Mouse (Mus musculus) embryonic facial prominence, embryonic 10.5 days (tissue): ENCODE measurements at regions not wholly inside any gene's neighbourhood (a gene's known extent, or its start where the extent isn't known, plus 50 kb on each side); places are given as distances from the start of the nearest gene placed in this dataset.

Source experiments
- DNase-seq: peaks from one replicate; pipeline ENCODE4 v3.0.0-alpha.2; 2017; ENCODE audit warnings: low spot score
- H3K27ac ChIP-seq: fragments of 300-500 bp; sonication (generic); replicated peaks from 2 replicates; pipeline ENCODE4 v1.5.1; 2016; ENCODE audit warnings: mild to moderate bottlenecking
- H3K27me3 ChIP-seq: fragments of 300-500 bp; sonication (generic); replicated peaks from 2 replicates; pipeline ENCODE4 v1.6.1; 2016; ENCODE audit warnings: low read depth, mild to moderate bottlenecking; ENCODE audit not compliant: poor library complexity, severe bottlenecking
- H3K36me3 ChIP-seq: fragments of 300-500 bp; sonication (generic); replicated peaks from 2 replicates; pipeline ENCODE4 v1.6.1; 2016; ENCODE audit warnings: mild to moderate bottlenecking, moderate library complexity
- H3K4me1 ChIP-seq: fragments of 300-500 bp; sonication (generic); 2 replicates; pipeline ENCODE4 v1.6.1; 2016
- H3K4me3 ChIP-seq: fragments of 300-500 bp; sonication (generic); 2 replicates; pipeline ENCODE4 v1.5.1; 2016; ENCODE audit warnings: mild to moderate bottlenecking, moderate library complexity
- H3K9me3 ChIP-seq: fragments of 300-500 bp; sonication (generic); 2 replicates; pipeline ENCODE4 v1.6.1; 2016; ENCODE audit warnings: mild to moderate bottlenecking
- WGBS: fragments of 180-500 bp; shearing (Covaris S2); methylation state at CpG from one replicate; pipeline ENCODE4 v1.1.7; 2016; 5-methylcytosine and 5-hydroxymethylcytosine counted together

GRCm38 (mm10) chr4:142500541-142500940 lies 261.3 kb upstream of the Kazn start:
- Histone ChIP-seq H3K4me1 (peaks cover 18% of the 10 kb centered on the region), H3K9me3 (no peaks in the 10 kb centered on the region), H3K27me3 (peaks cover 38% of the 10 kb centered on the region), H3K36me3 (no peaks in the 10 kb centered on the region), H3K27ac (no peak overlapping the region), H3K4me3 (no peak overlapping the region)
- no peak for DNase-seq
- 88% methylated on average over 7 of the region's 7 CpGs for WGBS

GRCm38 (mm10) chr4:142496605-142497004 lies 257.4 kb upstream of the Kazn start:
- Histone ChIP-seq H3K9me3 (no peaks in the 10 kb centered on the region), H3K4me1 (peaks cover 18% of the 10 kb centered on the region), H3K36me3 (no peaks in the 10 kb centered on the region), H3K27me3 (peaks cover 36% of the 10 kb centered on the region), H3K27ac (no peak overlapping the region), H3K4me3 (no peak overlapping the region)
- 54% methylated on average over 12 of the region's 12 CpGs for WGBS
- no peak for DNase-seq

DNA sequence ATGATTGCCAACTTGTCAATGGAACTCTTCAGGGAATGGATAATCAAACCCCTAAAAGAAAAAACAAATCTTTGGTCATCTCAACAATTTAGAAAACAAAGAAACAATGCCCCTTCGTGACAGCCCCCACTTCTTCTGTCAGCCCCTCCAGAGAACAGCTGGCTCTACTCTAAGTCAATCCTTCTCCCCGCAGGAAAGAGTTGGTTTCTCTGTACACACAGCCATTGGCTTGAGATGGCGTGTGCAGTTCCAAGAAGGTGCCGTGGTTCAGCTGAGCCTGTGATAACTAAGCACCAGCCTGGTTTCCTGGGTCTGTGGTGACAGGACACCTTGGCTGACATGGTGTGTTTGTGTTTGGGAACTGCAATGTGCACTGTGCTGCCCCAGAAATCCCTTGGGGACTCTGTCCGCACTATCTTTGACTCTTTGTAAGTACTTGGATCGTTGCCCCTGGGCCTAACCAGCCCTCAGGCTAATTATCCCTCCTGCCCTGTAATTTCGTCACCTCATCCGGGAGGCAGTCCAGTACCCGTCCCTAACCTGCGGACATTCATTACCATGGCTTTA lies 253.8 kb upstream of the Kazn start:
- WGBS = 69% methylated on average over 10 of the region's 10 CpGs
- Histone ChIP-seq H3K4me3 (no peak overlapping the region), H3K36me3 (no peaks in the 10 kb centered on the region), H3K9me3 (no peaks in the 10 kb centered on the region), H3K4me1 (peaks cover 13% of the 10 kb centered on the region), H3K27ac (no peak overlapping the region), H3K27me3 (peaks cover 35% of the 10 kb centered on the region)
- DNase-seq = no peak

GRCm38 (mm10) chr4:142485784-142486423 lies 246.7 kb upstream of the Kazn start:
- no peak for DNase-seq
- WGBS = 72% methylated on average over 4 of the region's 4 CpGs
- no peak overlapping the region for H3K27ac ChIP-seq
- no peak overlapping the region for H3K4me3 ChIP-seq
- H3K4me1 ChIP-seq = 0 out of 2 replicates have a peak, but pooled peaks cover 12% of the 10 kb centered on the region
- H3K27me3 ChIP-seq = 0 out of 2 replicates have a peak, but pooled peaks cover 5% of the 10 kb centered on the region
- no peaks in the 10 kb centered on the region for H3K9me3 ChIP-seq
- no peaks in the 10 kb centered on the region for H3K36me3 ChIP-seq

GRCm38 (mm10) chr4:142475632-142476031 lies 236.4 kb upstream of the Kazn start:
- 0 out of 2 replicates have a peak, but pooled peaks cover 4% of the 10 kb centered on the region for H3K36me3 ChIP-seq
- H3K27ac ChIP-seq = no peak overlapping the region
- DNase-seq = no peak
- H3K4me3 ChIP-seq = peak overlapping the region; percentile 41; the same call in 1 of the 2 replicates
- no peaks in the 10 kb centered on the region for H3K27me3 ChIP-seq
- 80% methylated on average over 10 of the region's 10 CpGs for WGBS
- H3K4me1 ChIP-seq = peaks cover 16% of the 10 kb centered on the region
- no peaks in the 10 kb centered on the region for H3K9me3 ChIP-seq

- Histone ChIP-seq H3K36me3 (0 out of 2 replicates have a peak, but pooled peaks cover 5% of the 10 kb centered on the region), H3K27ac (no peak overlapping the region), H3K27me3 (no peaks in the 10 kb centered on the region), H3K4me3 (no peak overlapping the region), H3K9me3 (no peaks in the 10 kb centered on the region), H3K4me1 (peaks cover 18% of the 10 kb centered on the region)
- no peak for DNase-seq
- 89% methylated on average over 7 of the region's 7 CpGs for WGBS
These were observed 235.4 kb upstream of the Kazn start for GRCm38 (mm10) chr4:142474626-142475025.

DNA sequence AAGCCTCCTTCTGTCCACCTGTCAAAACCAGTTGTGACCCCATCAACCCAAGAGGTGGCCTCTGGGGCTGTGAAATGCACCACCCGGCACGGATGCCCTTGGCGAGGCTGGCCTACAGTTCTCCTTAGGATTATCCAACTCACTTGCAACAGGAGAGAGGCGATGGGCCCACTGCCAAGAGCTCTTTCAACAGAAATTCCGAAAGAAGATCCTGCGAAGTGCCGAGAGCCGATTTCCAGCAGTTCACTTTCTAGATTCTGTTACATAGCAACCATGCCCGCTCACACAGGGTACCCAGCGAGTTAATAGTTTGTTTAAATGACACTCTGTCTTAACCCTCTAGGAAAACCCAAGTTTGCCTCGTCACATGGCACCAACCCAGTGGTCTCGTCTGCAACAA lies 234.8 kb upstream of the Kazn start:
- Histone ChIP-seq H3K4me1 (peaks cover 19% of the 10 kb centered on the region), H3K27ac (no peak overlapping the region), H3K4me3 (no peak overlapping the region), H3K36me3 (0 out of 2 replicates have a peak, but pooled peaks cover 5% of the 10 kb centered on the region), H3K9me3 (no peaks in the 10 kb centered on the region), H3K27me3 (no peaks in the 10 kb centered on the region)
- DNase-seq = no peak
- whole genome bisulfite sequencing = 75% methylated on average over 12 of the region's 12 CpGs

- Histone ChIP-seq H3K4me1 (peaks cover 19% of the 10 kb centered on the region), H3K27me3 (no peaks in the 10 kb centered on the region), H3K4me3 (no peak overlapping the region), H3K36me3 (0 out of 2 replicates have a peak, but pooled peaks cover 5% of the 10 kb centered on the region), H3K9me3 (no peaks in the 10 kb centered on the region), H3K27ac (no peak overlapping the region)
- DNase-seq = no peak
- WGBS = 86% methylated on average over 8 of the region's 8 CpGs
These were observed 234.1 kb upstream of the Kazn start for GRCm38 (mm10) chr4:142473284-142473683.

GRCm38 (mm10) chr4:142472332-142472731 lies 233.1 kb upstream of the Kazn start:
- no peak for DNase-seq
- Histone ChIP-seq H3K27ac (no peak overlapping the region), H3K4me1 (peaks cover 19% of the 10 kb centered on the region), H3K36me3 (0 out of 2 replicates have a peak, but pooled peaks cover 5% of the 10 kb centered on the region), H3K9me3 (no peaks in the 10 kb centered on the region), H3K27me3 (no peaks in the 10 kb centered on the region), H3K4me3 (no peak overlapping the region)
- WGBS = 91% methylated on average over 3 of the region's 3 CpGs

GRCm38 (mm10) chr4:142470784-142471183 lies 231.6 kb upstream of the Kazn start:
- H3K27me3 ChIP-seq = no peaks in the 10 kb centered on the region
- WGBS = 93% methylated on average over 6 of the region's 6 CpGs
- no peak overlapping the region for H3K4me3 ChIP-seq
- peaks cover 18% of the 10 kb centered on the region for H3K4me1 ChIP-seq
- DNase-seq = no peak
- H3K9me3 ChIP-seq = no peaks in the 10 kb centered on the region
- peaks cover 12% of the 10 kb centered on the region for H3K36me3 ChIP-seq
- H3K27ac ChIP-seq = no peak overlapping the region

- no peaks in the 10 kb centered on the region for H3K27me3 ChIP-seq
- H3K36me3 ChIP-seq = peaks cover 37% of the 10 kb centered on the region
- 78% methylated on average over 6 of the region's 6 CpGs for WGBS
- H3K27ac ChIP-seq = no peak overlapping the region
- H3K4me3 ChIP-seq = no peak overlapping the region
- no peak for DNase-seq
- 0 out of 2 replicates have a peak, but pooled peaks cover 3% of the 10 kb centered on the region for H3K4me1 ChIP-seq
- no peaks in the 10 kb centered on the region for H3K9me3 ChIP-seq
These were observed 228.7 kb upstream of the Kazn start for GRCm38 (mm10) chr4:142467920-142468319.

GRCm38 (mm10) chr4:142465226-142465625 lies 226.0 kb upstream of the Kazn start:
- no peaks in the 10 kb centered on the region for H3K27me3 ChIP-seq
- H3K4me3 ChIP-seq = no peak overlapping the region
- WGBS = 87% methylated on average over 4 of the region's 4 CpGs
- peaks cover 38% of the 10 kb centered on the region for H3K36me3 ChIP-seq
- DNase-seq = no peak
- H3K27ac ChIP-seq = no peak overlapping the region
- 0 out of 2 replicates have a peak, but pooled peaks cover 3% of the 10 kb centered on the region for H3K4me1 ChIP-seq
- H3K9me3 ChIP-seq = no peaks in the 10 kb centered on the region

DNA sequence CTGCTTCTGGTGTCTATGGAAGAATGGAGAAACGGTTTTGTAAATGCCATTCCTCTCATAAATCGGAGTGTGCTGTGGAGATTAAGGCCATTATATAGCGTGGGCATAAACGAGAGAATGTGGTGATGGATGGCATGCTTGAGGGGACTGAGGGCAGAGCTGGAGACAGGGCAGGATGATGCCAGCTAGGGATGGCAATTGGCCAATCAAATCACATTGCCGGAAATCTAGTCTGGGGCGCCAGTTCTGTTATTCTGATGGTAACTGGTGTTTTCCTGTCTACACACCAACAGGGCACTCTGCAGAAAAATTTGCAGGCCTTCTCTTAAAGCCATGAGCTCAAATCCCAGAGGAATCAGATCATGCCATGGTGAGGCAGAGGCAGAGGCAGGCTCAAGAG lies 224.9 kb upstream of the Kazn start:
- H3K9me3 ChIP-seq = no peaks in the 10 kb centered on the region
- H3K4me1 ChIP-seq = no peaks in the 10 kb centered on the region
- no peak overlapping the region for H3K27ac ChIP-seq
- H3K36me3 ChIP-seq = peaks cover 42% of the 10 kb centered on the region
- DNase-seq = no peak
- WGBS = 94% methylated on average over 6 of the region's 6 CpGs
- H3K4me3 ChIP-seq = no peak overlapping the region
- no peaks in the 10 kb centered on the region for H3K27me3 ChIP-seq
